Mouse (Mus musculus): ENCODE measurements around the gene Cs.

The Cs gene

DNA sequence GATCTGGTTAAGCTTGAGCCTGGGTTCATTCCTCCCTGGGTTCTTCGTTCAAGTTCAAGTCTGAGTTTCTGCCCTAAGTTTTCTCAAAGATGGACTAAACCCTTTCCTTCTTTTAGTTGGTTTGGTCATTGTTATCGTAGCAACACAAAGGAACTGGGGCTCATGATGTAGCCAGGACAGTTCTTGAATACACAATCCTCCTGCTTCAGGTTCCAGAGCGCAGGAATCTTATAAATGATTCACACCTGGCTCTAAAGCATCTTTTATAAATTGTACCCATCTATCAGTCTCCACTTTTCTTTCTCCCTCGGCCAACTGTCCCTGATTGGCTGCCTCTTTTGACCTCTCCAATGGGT lies 38.5 kb downstream of the Cs start:
- Histone ChIP-seq H3K4me1 (replicated peaks; ENCODE audit: low read depth, low read length) (peaks cover 61% of the 10 kb centered on the region), H3K27me3 (ENCODE audit: insufficient read depth, low read length) (no peaks in the 10 kb centered on the region), H3K9me3 (ENCODE audit: low read length) (no peaks in the 10 kb centered on the region), H3K4me3 (replicated peaks; ENCODE audit: low read length) (peak overlapping the region; percentile 92), H3K36me3 (ENCODE audit: insufficient read depth, low read length) (peaks cover 30% of the 10 kb centered on the region)
- TF ChIP-seq CTCF (conservative IDR thresholded peaks at IDR 0.05; ENCODE audit: low read length) (no peak), POU5F1 (IDR thresholded peaks at IDR 0.05; ENCODE audit: borderline replicate concordance, low read length) (no peak), NANOG (IDR thresholded peaks at IDR 0.05; ENCODE audit: borderline replicate concordance, low read length) (no peak)

DNA sequence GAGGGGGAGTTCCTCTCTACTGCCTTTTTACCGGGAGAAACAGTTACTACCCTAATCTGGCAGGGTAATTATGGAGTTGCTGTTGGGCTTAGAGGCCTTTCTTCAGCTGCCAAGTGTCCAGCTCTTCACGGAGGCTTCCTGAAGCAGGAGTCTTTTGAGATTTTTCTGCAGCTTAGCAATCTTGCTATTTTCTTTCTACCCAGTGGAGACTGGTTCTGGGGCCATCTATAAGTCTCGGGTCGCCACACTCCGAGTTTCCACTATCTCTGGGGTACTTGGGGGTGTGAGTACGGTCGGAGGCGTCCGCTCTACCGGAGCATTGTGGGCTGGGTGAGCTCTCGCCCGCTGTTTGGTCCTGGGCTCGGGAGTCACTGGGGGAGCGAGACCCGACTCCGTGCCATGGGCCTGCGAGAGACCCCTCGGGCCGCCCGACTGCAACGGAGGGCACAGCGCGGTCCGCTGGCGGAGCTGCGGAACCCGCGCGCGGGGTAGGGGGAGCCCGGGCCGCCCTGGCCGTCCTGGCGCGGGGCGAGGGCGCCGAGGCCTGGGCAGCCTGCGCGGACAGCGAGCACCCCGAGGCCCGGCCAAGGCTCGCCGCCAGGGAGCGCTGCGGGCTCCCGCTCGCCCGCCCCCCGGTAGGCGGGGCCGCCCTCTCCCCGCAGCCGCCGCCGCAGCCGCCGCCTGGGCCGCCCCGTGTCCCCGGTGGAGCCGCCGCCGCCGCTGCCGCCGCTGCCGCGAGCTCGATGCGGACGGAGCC lies 39.1 kb downstream of the Cs start, which contains the start of gene Ankrd52:
TSS of gene Ankrd52 (plus strand) at position 661 of the 757 bp plus-strand sequence.
- Histone ChIP-seq H3K4me3 (replicated peaks; ENCODE audit: low read length) (peak within 1 kb of the TSS; percentile 92), H3K36me3 (ENCODE audit: insufficient read depth, low read length) (peaks cover 35% of the 10 kb centered on the region), H3K27me3 (ENCODE audit: insufficient read depth, low read length) (no peaks in the 10 kb centered on the region), H3K4me1 (replicated peaks; ENCODE audit: low read depth, low read length) (peaks cover 55% of the 10 kb centered on the region), H3K9me3 (ENCODE audit: low read length) (no peaks in the 10 kb centered on the region)
- TF ChIP-seq POU5F1 (IDR thresholded peaks at IDR 0.05; ENCODE audit: borderline replicate concordance, low read length) (no peak), NANOG (IDR thresholded peaks at IDR 0.05; ENCODE audit: borderline replicate concordance, low read length) (no peak), CTCF (conservative IDR thresholded peaks at IDR 0.05; ENCODE audit: low read length) (no peak)

GRCm38 (mm10) chr10:128377222-128377939 lies 39.8 kb downstream of the Cs start:
- Histone ChIP-seq H3K9me3 (ENCODE audit: low read length) (no peaks in the 10 kb centered on the region), H3K4me1 (replicated peaks; ENCODE audit: low read depth, low read length) (peaks cover 50% of the 10 kb centered on the region), H3K36me3 (ENCODE audit: insufficient read depth, low read length) (peaks cover 43% of the 10 kb centered on the region), H3K4me3 (replicated peaks; ENCODE audit: low read length) (peak overlapping the region; percentile 92), H3K27me3 (ENCODE audit: insufficient read depth, low read length) (no peaks in the 10 kb centered on the region)
- TF ChIP-seq POU5F1 (IDR thresholded peaks at IDR 0.05; ENCODE audit: borderline replicate concordance, low read length) (no peak), NANOG (IDR thresholded peaks at IDR 0.05; ENCODE audit: borderline replicate concordance, low read length) (no peak), CTCF (conservative IDR thresholded peaks at IDR 0.05; ENCODE audit: low read length) (no peak)

DNA sequence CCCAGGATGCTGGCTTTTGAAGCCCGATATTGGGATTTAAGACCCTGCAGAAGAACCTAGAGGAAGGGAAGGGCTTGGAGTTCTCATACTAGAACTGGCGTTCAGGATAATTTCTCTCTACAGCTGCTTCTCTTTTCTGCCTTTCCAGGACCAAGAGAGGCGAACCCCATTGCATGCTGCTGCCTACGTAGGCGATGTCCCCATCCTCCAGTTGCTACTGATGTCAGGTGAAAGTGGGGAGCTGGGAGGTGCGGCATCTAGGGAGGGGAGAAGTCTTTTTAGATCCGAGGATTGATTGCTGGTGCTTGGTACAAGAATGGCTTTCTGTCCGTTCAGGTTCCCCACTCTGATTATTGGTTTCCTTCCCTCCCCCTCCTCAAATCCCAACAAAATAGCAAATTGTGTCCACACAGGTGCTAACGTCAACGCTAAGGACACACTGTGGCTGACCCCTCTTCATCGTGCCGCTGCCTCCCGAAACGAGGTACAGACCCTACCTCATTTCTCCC lies 40.5 kb downstream of the Cs start:
- Histone ChIP-seq H3K36me3 (ENCODE audit: insufficient read depth, low read length) (peaks cover 49% of the 10 kb centered on the region), H3K27me3 (ENCODE audit: insufficient read depth, low read length) (no peaks in the 10 kb centered on the region), H3K9me3 (ENCODE audit: low read length) (no peaks in the 10 kb centered on the region), H3K4me3 (replicated peaks; ENCODE audit: low read length) (peak overlapping the region; percentile 92), H3K4me1 (replicated peaks; ENCODE audit: low read depth, low read length) (peaks cover 50% of the 10 kb centered on the region)
- no peak for TF ChIP-seq POU5F1 (IDR thresholded peaks at IDR 0.05; ENCODE audit: borderline replicate concordance, low read length)
- no peak for TF ChIP-seq CTCF (conservative IDR thresholded peaks at IDR 0.05; ENCODE audit: low read length)
- no peak for TF ChIP-seq NANOG (IDR thresholded peaks at IDR 0.05; ENCODE audit: borderline replicate concordance, low read length)

- peaks cover 54% of the 10 kb centered on the region for H3K36me3 ChIP-seq (ENCODE audit: insufficient read depth, low read length)
- H3K27me3 ChIP-seq (ENCODE audit: insufficient read depth, low read length) = no peaks in the 10 kb centered on the region
- TF ChIP-seq CTCF (conservative IDR thresholded peaks at IDR 0.05; ENCODE audit: low read length) = no peak
- TF ChIP-seq NANOG (IDR thresholded peaks at IDR 0.05; ENCODE audit: borderline replicate concordance, low read length) = no peak
- no peak for TF ChIP-seq POU5F1 (IDR thresholded peaks at IDR 0.05; ENCODE audit: borderline replicate concordance, low read length)
- no peaks in the 10 kb centered on the region for H3K9me3 ChIP-seq (ENCODE audit: low read length)
- H3K4me3 ChIP-seq (replicated peaks; ENCODE audit: low read length) = peak overlapping the region; percentile 92; the same call in 1 of the 2 replicates
- peaks cover 45% of the 10 kb centered on the region for H3K4me1 ChIP-seq (replicated peaks; ENCODE audit: low read depth, low read length)
These were observed 40.9 kb downstream of the Cs start for GRCm38 (mm10) chr10:128378462-128378861.

GRCm38 (mm10) chr10:128379260-128379659 lies 41.7 kb downstream of the Cs start:
- no peak overlapping the region for H3K4me3 ChIP-seq (replicated peaks; ENCODE audit: low read length)
- peaks cover 41% of the 10 kb centered on the region for H3K4me1 ChIP-seq (replicated peaks; ENCODE audit: low read depth, low read length)

GRCm38 (mm10) chr10:128380565-128380964 lies 43.0 kb downstream of the Cs start:
- Histone ChIP-seq H3K4me3 (replicated peaks; ENCODE audit: low read length) (no peak overlapping the region), H3K9me3 (ENCODE audit: low read length) (no peaks in the 10 kb centered on the region), H3K27me3 (ENCODE audit: insufficient read depth, low read length) (no peaks in the 10 kb centered on the region), H3K36me3 (ENCODE audit: insufficient read depth, low read length) (peaks cover 75% of the 10 kb centered on the region), H3K4me1 (replicated peaks; ENCODE audit: low read depth, low read length) (peaks cover 41% of the 10 kb centered on the region)
- TF ChIP-seq CTCF (conservative IDR thresholded peaks at IDR 0.05; ENCODE audit: low read length) (no peak), NANOG (IDR thresholded peaks at IDR 0.05; ENCODE audit: borderline replicate concordance, low read length) (no peak), POU5F1 (IDR thresholded peaks at IDR 0.05; ENCODE audit: borderline replicate concordance, low read length) (no peak)

More at GRCm38 (mm10) chr10:128379260-128379659, 41.7 kb downstream of the Cs start:
- Histone ChIP-seq H3K27me3 (ENCODE audit: insufficient read depth, low read length) (no peaks in the 10 kb centered on the region), H3K36me3 (ENCODE audit: insufficient read depth, low read length) (peaks cover 62% of the 10 kb centered on the region), H3K9me3 (ENCODE audit: low read length) (no peaks in the 10 kb centered on the region)
- TF ChIP-seq POU5F1 (IDR thresholded peaks at IDR 0.05; ENCODE audit: borderline replicate concordance, low read length) (no peak), CTCF (conservative IDR thresholded peaks at IDR 0.05; ENCODE audit: low read length) (no peak), NANOG (IDR thresholded peaks at IDR 0.05; ENCODE audit: borderline replicate concordance, low read length) (no peak)

DNA sequence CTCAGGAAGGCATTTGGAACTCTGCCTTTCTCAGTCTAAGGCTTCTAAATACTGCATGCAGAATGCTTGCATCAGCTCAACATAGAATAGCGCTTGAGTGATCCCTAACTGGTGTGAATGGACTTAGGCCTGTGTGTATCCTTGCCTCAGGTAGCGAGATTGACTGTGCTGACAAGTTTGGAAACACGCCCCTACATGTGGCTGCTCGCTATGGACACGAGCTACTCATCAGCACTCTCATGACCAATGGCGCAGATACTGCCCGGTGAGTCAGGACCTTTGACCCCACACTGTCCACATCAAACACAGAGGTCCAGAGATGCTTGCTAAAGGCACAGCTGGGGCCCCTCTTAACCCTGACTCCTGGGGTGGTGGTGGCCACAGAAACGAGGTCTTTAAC lies 44.9 kb downstream of the Cs start:
- Histone ChIP-seq H3K27me3 (ENCODE audit: insufficient read depth, low read length) (no peaks in the 10 kb centered on the region), H3K4me1 (replicated peaks; ENCODE audit: low read depth, low read length) (peaks cover 36% of the 10 kb centered on the region), H3K36me3 (ENCODE audit: insufficient read depth, low read length) (peaks cover 94% of the 10 kb centered on the region), H3K9me3 (ENCODE audit: low read length) (no peaks in the 10 kb centered on the region), H3K4me3 (replicated peaks; ENCODE audit: low read length) (no peak overlapping the region)
- no peak for TF ChIP-seq NANOG (IDR thresholded peaks at IDR 0.05; ENCODE audit: borderline replicate concordance, low read length)
- TF ChIP-seq CTCF (conservative IDR thresholded peaks at IDR 0.05; ENCODE audit: low read length) = no peak
- TF ChIP-seq POU5F1 (IDR thresholded peaks at IDR 0.05; ENCODE audit: borderline replicate concordance, low read length) = no peak
